Mouse (Mus musculus) left cerebral cortex, adult 8-10 months (tissue): ENCODE results near the gene Pcbp3. TPM values are rescaled to one million over a fixed set of nuclear protein-coding genes. Genes with fewer than 3 reads are reported as not detected.
"Not testable (repeated sequence)": the region's sequence is repeated elsewhere in the genome, so short reads cannot be mapped to it uniquely, and the experiment has no call there.

Source experiments
- DNase-seq, 2 experiments: peaks; one replicate each; pipeline ENCODE4 v3.0.0; 2022; ENCODE audit warnings: low spot score in 2 of 2
- total RNA-seq, 4 experiments: library from RNA; stranded (reverse); gene quantifications; 2 replicates each; pipeline ENCODE4 v1.2.4; 2022

Pcbp3 gene
- 10 to 100 TPM; 62.1 to 75.2 (median 68.7) TPM for total RNA-seq

- DNase-seq, result peak; percentile 82 to 99
These were observed at the start of gene Pcbp3 for GRCm38 (mm10) chr10:76961790-76962489. TSS of gene Pcbp3 (minus strand) at chr10:76961887.

GRCm38 (mm10) chr10:77008698-77009097 is 47.0 kb upstream of the Pcbp3 start:
- no peak for DNase-seq

- peak in 1 of 2 experiments; percentile 21 for DNase-seq
These were observed 46.4 kb upstream of the Pcbp3 start for GRCm38 (mm10) chr10:77008109-77008561.

GRCm38 (mm10) chr10:77007433-77008108 is 45.9 kb upstream of the Pcbp3 start:
- no peak for DNase-seq

- no peak for DNase-seq
These were observed 43.2 kb upstream of the Pcbp3 start for GRCm38 (mm10) chr10:77004936-77005335.

- DNase-seq, result no peak
These were observed 36.2 kb upstream of the Pcbp3 start for GRCm38 (mm10) chr10:76997759-76998513.

- DNase-seq, result no peak
These were observed 30.8 kb upstream of the Pcbp3 start for GRCm38 (mm10) chr10:76992456-76992855.

GRCm38 (mm10) chr10:76988586-76988985 is 26.9 kb upstream of the Pcbp3 start:
- no peak for DNase-seq

GRCm38 (mm10) chr10:76978042-76978441 is 16.4 kb upstream of the Pcbp3 start:
- no peak for DNase-seq

- DNase-seq, result no peak
These were observed 15.0 kb upstream of the Pcbp3 start for GRCm38 (mm10) chr10:76976699-76977098.

GRCm38 (mm10) chr10:76973797-76974436 is 12.2 kb upstream of the Pcbp3 start:
- no peak for DNase-seq

- DNase-seq, result not testable (repeated sequence)
These were observed 10.6 kb upstream of the Pcbp3 start for GRCm38 (mm10) chr10:76972318-76972717.

- no peak for DNase-seq
These were observed 9.3 kb upstream of the Pcbp3 start for GRCm38 (mm10) chr10:76970974-76971373.

- DNase-seq, result no peak
These were observed 2.7 kb upstream of the Pcbp3 start for GRCm38 (mm10) chr10:76964436-76964835.

- no peak for DNase-seq
These were observed 2.3 kb upstream of the Pcbp3 start for GRCm38 (mm10) chr10:76963997-76964396.

- no peak for DNase-seq
These were observed 531 bp downstream of the Pcbp3 start for GRCm38 (mm10) chr10:76961156-76961555.

GRCm38 (mm10) chr10:76958201-76958600 is 3.5 kb downstream of the Pcbp3 start:
- DNase-seq, result no peak

GRCm38 (mm10) chr10:76956200-76956599 is 5.5 kb downstream of the Pcbp3 start:
- DNase-seq, result no peak

GRCm38 (mm10) chr10:76941038-76941437 is 20.6 kb downstream of the Pcbp3 start:
- no peak for DNase-seq

- no peak for DNase-seq
These were observed 24.9 kb downstream of the Pcbp3 start for GRCm38 (mm10) chr10:76936827-76937226.

- no peak for DNase-seq
These were observed 26.9 kb downstream of the Pcbp3 start for GRCm38 (mm10) chr10:76934805-76935204.

GRCm38 (mm10) chr10:76931794-76932193 is 29.9 kb downstream of the Pcbp3 start:
- no peak for DNase-seq
